Mouse (Mus musculus): ENCODE results near the gene Usp29. TPM values are rescaled to one million over a fixed set of nuclear protein-coding genes. Genes with fewer than 3 reads are reported as not detected.
A peak's percentile ranks its signal among the peaks of the same experiment; 100 is the strongest.
"Not testable (repeated sequence)": the region's sequence is repeated elsewhere in the genome, so short reads cannot be mapped to it uniquely, and the experiment has no call there.

Gene Usp29
- total RNA-seq, 2 experiments from 2014 or later: 29.4 to 32.9 TPM

- no peak for DNase-seq
Observed at GRCm38 (mm10) chr7:6934741-6935140, 204.4 kb downstream of the Usp29 start.

GRCm38 (mm10) chr7:6937040-6937439, 206.7 kb downstream of the Usp29 start:
- DNase-seq: peak; percentile 71 to 73

GRCm38 (mm10) chr7:6940761-6941231, 210.4 kb downstream of the Usp29 start:
- no peak for DNase-seq

- DNase-seq: not testable (repeated sequence)
Observed at GRCm38 (mm10) chr7:6948061-6948460, 217.7 kb downstream of the Usp29 start.

- no peak for DNase-seq
Observed at GRCm38 (mm10) chr7:6956576-6956975, 226.2 kb downstream of the Usp29 start.

- no peak for DNase-seq
Observed at GRCm38 (mm10) chr7:6958574-6958973, 228.2 kb downstream of the Usp29 start.

GRCm38 (mm10) chr7:6973566-6973965, 243.2 kb downstream of the Usp29 start:
- DNase-seq: no peak

GRCm38 (mm10) chr7:6976890-6977289, 246.5 kb downstream of the Usp29 start:
- DNase-seq: no peak

- DNase-seq: not testable (repeated sequence)
Observed at GRCm38 (mm10) chr7:6995251-6995650, 264.9 kb downstream of the Usp29 start, which contains the start of gene Aurkc. Aurkc (plus strand) TSS chr7:6995300.

GRCm38 (mm10) chr7:6998914-6999313, 268.5 kb downstream of the Usp29 start:
- not testable (repeated sequence) for DNase-seq

GRCm38 (mm10) chr7:7005441-7005840, 275.1 kb downstream of the Usp29 start:
- DNase-seq: not testable (repeated sequence)

Small RNA genes within 50 kb of the gene (microRNA-seq; reads per million reads assigned to microRNA genes)
- 570 to 796 reads per million in 2 experiments for gene Mir3099

Other genes with a start within 250 kb of the Usp29 start
- gene Olfr5, start 243.6 kb upstream of the Usp29 start, total RNA-seq (2021): not detected
- not detected for gene Olfr1347, start 230.8 kb upstream of the Usp29 start, total RNA-seq (2021)
- gene Olfr1348, start 221.8 kb upstream of the Usp29 start, total RNA-seq (2021): not detected
- not detected for gene Olfr1349, start 207.6 kb upstream of the Usp29 start, total RNA-seq (2021)
- gene Olfr1350, start 165.7 kb upstream of the Usp29 start, total RNA-seq (2021): not detected
- 10 to 100 TPM in 1 of 2 experiments, 1 to 10 TPM in 1; 8.9 to 10.5 TPM for gene Zim1, start 34.1 kb upstream of the Usp29 start, total RNA-seq (2021)
- 100 to 1,000 TPM; 178 to 188 TPM for gene Peg3, start 147 bp upstream of the Usp29 start, total RNA-seq (2021)